Mouse (Mus musculus) heart, postnatal 0 days (tissue): ENCODE data around the gene Phgr1.

Experiments
- CTCF ChIP-seq: IDR thresholded peaks from 2 replicates; pipeline ENCODE4 v1.5.1; 2016; ENCODE audit warnings: antibody characterized with exemption, control low read depth, low read depth
- EP300 ChIP-seq: IDR thresholded peaks from 2 replicates; pipeline ENCODE4 v1.6.1; 2016; ENCODE audit warnings: antibody characterized with exemption, low read depth

DNA sequence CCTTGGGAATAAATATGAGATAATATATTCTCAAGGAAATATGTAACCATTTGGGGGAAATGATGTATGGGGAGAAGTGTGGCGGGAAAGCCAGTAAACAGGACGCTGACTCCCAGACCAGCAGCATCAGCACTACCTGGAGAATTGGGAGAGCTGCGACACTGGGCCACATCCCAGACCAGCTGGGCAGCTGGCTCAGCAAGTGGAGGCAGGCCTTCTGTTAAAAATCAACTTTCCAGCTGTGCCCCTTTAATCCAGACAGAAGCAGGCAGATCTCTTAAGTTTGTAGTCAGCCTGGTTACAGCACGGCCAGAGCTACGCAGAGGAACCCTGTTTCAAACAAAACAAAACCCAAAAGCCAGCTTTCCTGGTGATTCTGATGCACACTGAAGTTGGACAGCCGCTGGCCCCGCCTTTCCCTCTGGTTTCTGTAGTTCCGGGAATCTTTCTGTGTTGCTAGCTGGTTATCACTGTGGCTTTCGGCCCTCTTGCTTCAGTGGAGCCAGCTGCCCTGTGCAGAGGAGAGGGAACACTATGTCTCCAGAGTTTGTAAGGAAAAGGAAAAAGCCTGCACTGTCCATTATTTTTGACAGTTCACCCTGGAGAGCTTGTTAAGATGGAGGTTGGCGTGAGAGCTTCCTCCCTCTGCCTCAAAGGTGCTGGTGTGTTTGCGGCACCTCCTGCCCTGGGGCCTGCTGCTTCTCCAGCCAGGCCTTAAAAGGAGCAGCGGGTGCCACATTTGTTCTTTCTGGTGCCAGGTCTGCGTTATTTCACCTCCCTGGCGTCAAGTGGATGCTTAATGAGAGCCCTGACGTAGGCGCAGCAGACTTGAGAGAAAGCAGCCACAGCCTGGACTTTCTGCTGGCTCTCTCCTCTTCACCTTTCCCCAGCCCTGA is 20.4 kb upstream of the Phgr1 start:
- TF ChIP-seq EP300 (no peak), CTCF (no peak)
